Mouse (Mus musculus) E14TG2a.4 (cell line): ENCODE data around the gene Pheta2.

Experiments used
- CTCF ChIP-seq: conservative IDR thresholded peaks from 2 replicates; pipeline ENCODE4 v1.5.1; 2014; ENCODE audit warnings: low read length
- NANOG ChIP-seq: IDR thresholded peaks from 2 replicates; pipeline ENCODE4 v1.6.1; 2014; ENCODE audit warnings: borderline replicate concordance, low read length, mixed read lengths

- TF ChIP-seq CTCF, result no peak
- no peak for TF ChIP-seq NANOG
These were observed 867 bp upstream of the Pheta2 start for GRCm38 (mm10) chr15:82337875-82338274.
